In the genomic region with DNA sequence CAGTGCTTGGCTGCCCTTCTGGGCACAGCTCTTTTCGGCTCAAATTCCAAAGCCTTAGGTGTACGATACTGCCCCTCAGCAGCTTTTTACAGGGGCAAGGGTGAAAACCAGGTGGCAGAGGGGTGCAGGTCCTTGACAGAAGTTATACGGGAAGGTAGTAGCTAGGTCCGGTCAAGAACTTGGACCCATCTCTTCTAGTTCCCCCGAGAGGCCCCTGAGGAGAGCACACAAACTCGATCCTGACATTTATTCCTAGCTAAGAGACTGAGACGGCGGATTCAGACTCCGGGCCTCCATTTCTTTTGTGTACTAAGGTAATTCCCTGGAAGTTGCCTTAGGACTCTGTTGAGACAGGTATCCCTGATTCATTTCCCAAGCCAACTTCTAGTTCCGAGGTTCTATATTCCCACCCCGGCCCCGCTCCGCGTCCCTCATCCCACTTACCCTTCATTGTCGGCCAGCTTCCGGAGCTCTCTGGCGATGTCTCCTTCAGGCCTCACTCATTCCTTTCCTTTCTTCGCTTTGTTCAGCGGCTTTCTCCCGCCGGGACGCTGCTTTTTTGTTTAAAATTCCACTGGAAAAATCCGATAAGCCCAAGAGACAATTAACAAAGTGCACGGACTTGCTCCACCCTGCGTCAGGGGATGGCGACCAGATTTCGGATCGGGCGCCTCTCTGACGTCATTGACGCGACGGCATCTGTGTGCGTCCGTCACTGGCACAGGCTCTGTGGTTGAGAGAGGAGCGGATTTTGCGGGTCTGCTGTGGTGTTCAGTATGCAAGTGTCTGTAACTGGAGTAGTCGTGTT, we compare ENCODE assay signal across 8 mouse cellular contexts. TPM values are rescaled to one million over a fixed set of nuclear protein-coding genes. Genes with fewer than 3 reads are reported as not detected.
A peak's percentile ranks its signal among the peaks of the same experiment; 100 is the strongest.
DNase-seq lines count a peak whose midpoint lies in the region; ATAC-seq and TF ChIP-seq lines count a peak whose summit lies in the region.

A gene (minus strand): TSS at position 721 of the 808 bp plus-strand sequence.

- no peak for TF ChIP-seq CTCF in bone marrow, adult 2 months (IDR thresholded peaks at IDR 0.05; ENCODE audit: control insufficient read depth, insufficient read depth, low read length)

- no peak for TF ChIP-seq POLR2A in bone marrow, adult 2 months (IDR thresholded peaks at IDR 0.05; ENCODE audit: borderline replicate concordance, control insufficient read depth, low read depth, low read length)

- no peaks in the 10 kb centered on the region for H3K27me3 ChIP-seq in embryonic facial prominence, embryonic 15.5 days
- no peaks in the 10 kb centered on the region for H3K27me3 ChIP-seq in kidney, embryonic 14.5 days (ENCODE audit: control insufficient read depth, insufficient read depth, low read length)
- no peaks in the 10 kb centered on the region for H3K27me3 ChIP-seq in limb, embryonic 15.5 days

- peak; percentile 90 for DNase-seq in 416B (ENCODE audit: low read depth)
- peak; percentile 86 to 87 for DNase-seq in heart, adult 9 months (ENCODE audit: low spot score in 2 of 2)
- DNase-seq in monocyte, adult 2 months (ENCODE audit: low read depth in 1 of 2, low spot score in 2 of 2): peak; percentile 67 to 83
- peak; percentile 81 to 86 for DNase-seq in spleen, postnatal 36 days (ENCODE audit: low spot score in 2 of 2)

- peaks cover 2% of the 10 kb centered on the region; the same call in 1 of the 2 replicates for H3K4me1 ChIP-seq in bone marrow, adult 2 months (ENCODE audit: control insufficient read depth, insufficient read depth, low read length)
- H3K4me1 ChIP-seq in embryonic facial prominence, embryonic 15.5 days: peaks cover 13% of the 10 kb centered on the region
- H3K4me1 ChIP-seq in kidney, embryonic 14.5 days (ENCODE audit: control insufficient read depth, insufficient read depth, low read length): peaks cover 10% of the 10 kb centered on the region; the same call in 1 of the 2 replicates
- peaks cover 12% of the 10 kb centered on the region for H3K4me1 ChIP-seq in limb, embryonic 15.5 days

- peak within 1 kb of the TSS; percentile 75 for H3K4me2 ChIP-seq in embryonic facial prominence, embryonic 15.5 days (replicated peaks)
- peak within 1 kb of the TSS; percentile 73 for H3K4me2 ChIP-seq in kidney, embryonic 14.5 days (replicated peaks; ENCODE audit: low read depth, low read length)
- peak within 1 kb of the TSS; percentile 80 for H3K4me2 ChIP-seq in limb, embryonic 15.5 days

- ATAC-seq in embryonic facial prominence, embryonic 15.5 days (ENCODE audit: insufficient number of reproducible peaks, low FRiP score, low TSS enrichment, low read depth): peak; percentile 90
- ATAC-seq in kidney, embryonic 14.5 days (ENCODE audit: low FRiP score, low TSS enrichment): peak; percentile 94
- peak; percentile 89 for ATAC-seq in limb, embryonic 15.5 days (ENCODE audit: insufficient number of reproducible peaks, low FRiP score, low TSS enrichment, low read depth)

- WGBS in bone marrow, adult 2 months: under 1% methylated on average over 38 of the region's 38 CpGs
- WGBS in embryonic facial prominence, embryonic 15.5 days: 0% methylated on average over 38 of the region's 38 CpGs
- WGBS in kidney, embryonic 14.5 days: under 1% methylated on average over 38 of the region's 38 CpGs
- WGBS in limb, embryonic 15.5 days: under 1% methylated on average over 38 of the region's 38 CpGs

- no peaks in the 10 kb centered on the region for H3K9me3 ChIP-seq in embryonic facial prominence, embryonic 15.5 days (replicated peaks)
- no peaks in the 10 kb centered on the region for H3K9me3 ChIP-seq in kidney, embryonic 14.5 days (ENCODE audit: control insufficient read depth, low read length)
- H3K9me3 ChIP-seq in limb, embryonic 15.5 days: no peaks in the 10 kb centered on the region

- peak within 1 kb of the TSS; percentile 76 for H3K9ac ChIP-seq in embryonic facial prominence, embryonic 15.5 days
- peak within 1 kb of the TSS; percentile 73 for H3K9ac ChIP-seq in kidney, embryonic 14.5 days (ENCODE audit: low read depth, low read length)
- H3K9ac ChIP-seq in limb, embryonic 15.5 days: peak within 1 kb of the TSS; percentile 68

- peaks cover 28% of the 10 kb centered on the region for H3K36me3 ChIP-seq in embryonic facial prominence, embryonic 15.5 days
- H3K36me3 ChIP-seq in kidney, embryonic 14.5 days (ENCODE audit: control insufficient read depth, insufficient read depth, low read length): peaks cover 28% of the 10 kb centered on the region
- H3K36me3 ChIP-seq in limb, embryonic 15.5 days: peaks cover 25% of the 10 kb centered on the region

- H3K4me3 ChIP-seq in bone marrow, adult 2 months (replicated peaks; ENCODE audit: control insufficient read depth, low read depth, low read length): peak within 1 kb of the TSS; percentile 92
- peak within 1 kb of the TSS; percentile 84 for H3K4me3 ChIP-seq in embryonic facial prominence, embryonic 15.5 days (replicated peaks)
- H3K4me3 ChIP-seq in kidney, embryonic 14.5 days (ENCODE audit: low read length): peak within 1 kb of the TSS; percentile 67
- H3K4me3 ChIP-seq in limb, embryonic 15.5 days: peak within 1 kb of the TSS; percentile 75

- H3K27ac ChIP-seq in bone marrow, adult 2 months (ENCODE audit: control insufficient read depth, insufficient read depth, low read depth, low read length, poor library complexity): no peak within 1 kb of the TSS
- H3K27ac ChIP-seq in embryonic facial prominence, embryonic 15.5 days (replicated peaks): peak within 1 kb of the TSS; percentile 83
- H3K27ac ChIP-seq in kidney, embryonic 14.5 days (ENCODE audit: low read depth, low read length): peak within 1 kb of the TSS; percentile 45
- H3K27ac ChIP-seq in limb, embryonic 15.5 days: peak within 1 kb of the TSS; percentile 78

RNA-seq across cellular contexts. Expression of the gene that starts here (rescaled TPM):
- polyA plus RNA-seq in bone marrow, adult 2 months (2011; ENCODE audit: insufficient read depth, insufficient read length, low replicate concordance, missing spikeins): 8.4 and 24.1 TPM in 2 replicates
- polyA plus RNA-seq in embryonic facial prominence, embryonic 15.5 days (2015; fragmentation: Nextera tagmentation; extraction: Ambion mirVana): 51.3 and 56.1 TPM in 2 replicates
- polyA plus RNA-seq in kidney, embryonic 14.5 days (2014; fragmentation: Nextera tagmentation; extraction: Ambion mirVana): 71.1 and 73.7 TPM in 2 replicates
- polyA plus RNA-seq in limb, embryonic 15.5 days (2015; fragmentation: Nextera tagmentation; extraction: Ambion mirVana): 54.6 and 55.0 TPM in 2 replicates
